Mouse (Mus musculus) urinary bladder, postnatal 10 days (tissue): ENCODE measurements around the gene H2-DMb1.
"Not testable (repeated sequence)": the region's sequence is repeated elsewhere in the genome, so short reads cannot be mapped to it uniquely, and the experiment has no call there.

Experiments
- DNase-seq: peaks from one replicate; pipeline ENCODE4 v3.0.0; 2022; ENCODE audit warnings: low spot score

H2-DMb1 gene

GRCm38 (mm10) chr17:34123111-34123510 is 29.8 kb upstream of the H2-DMb1 start:
- DNase-seq = no peak

GRCm38 (mm10) chr17:34123518-34123917 is 29.4 kb upstream of the H2-DMb1 start:
- DNase-seq = no peak

GRCm38 (mm10) chr17:34124649-34125048 is 28.2 kb upstream of the H2-DMb1 start:
- no peak for DNase-seq

DNA sequence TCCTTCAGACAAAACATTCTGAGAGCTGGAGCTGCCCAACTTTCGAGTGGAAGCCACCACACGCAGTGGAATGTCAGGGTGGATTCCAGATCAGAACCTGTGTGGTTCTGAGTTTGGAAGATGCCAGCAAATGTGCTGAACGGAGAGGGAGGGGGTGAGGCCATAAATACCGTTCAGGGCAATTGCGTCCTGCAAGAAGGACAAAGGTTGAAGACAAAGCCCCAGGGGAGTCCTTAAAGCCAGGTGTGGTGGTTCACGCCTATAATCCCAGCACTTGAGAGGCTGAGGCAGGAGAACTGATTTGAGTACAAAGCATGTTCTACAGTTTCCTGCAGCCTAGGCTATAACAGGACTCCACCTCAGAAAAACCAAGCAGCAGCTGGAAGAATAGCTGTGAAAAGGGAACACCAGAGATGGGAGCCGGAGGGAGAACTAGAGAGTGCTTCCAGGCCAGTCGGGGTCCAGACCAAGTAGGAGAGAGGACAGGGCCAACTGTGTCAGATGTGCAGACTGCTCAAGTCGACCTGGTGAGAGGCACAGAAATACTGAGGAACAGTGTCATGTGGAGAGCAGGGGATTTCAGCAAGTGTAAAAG is 25.9 kb upstream of the H2-DMb1 start:
- no peak for DNase-seq

- DNase-seq = no peak
These were observed 25.4 kb upstream of the H2-DMb1 start for GRCm38 (mm10) chr17:34127475-34127874.

GRCm38 (mm10) chr17:34128264-34128937 is 24.5 kb upstream of the H2-DMb1 start:
- DNase-seq = no peak

DNA sequence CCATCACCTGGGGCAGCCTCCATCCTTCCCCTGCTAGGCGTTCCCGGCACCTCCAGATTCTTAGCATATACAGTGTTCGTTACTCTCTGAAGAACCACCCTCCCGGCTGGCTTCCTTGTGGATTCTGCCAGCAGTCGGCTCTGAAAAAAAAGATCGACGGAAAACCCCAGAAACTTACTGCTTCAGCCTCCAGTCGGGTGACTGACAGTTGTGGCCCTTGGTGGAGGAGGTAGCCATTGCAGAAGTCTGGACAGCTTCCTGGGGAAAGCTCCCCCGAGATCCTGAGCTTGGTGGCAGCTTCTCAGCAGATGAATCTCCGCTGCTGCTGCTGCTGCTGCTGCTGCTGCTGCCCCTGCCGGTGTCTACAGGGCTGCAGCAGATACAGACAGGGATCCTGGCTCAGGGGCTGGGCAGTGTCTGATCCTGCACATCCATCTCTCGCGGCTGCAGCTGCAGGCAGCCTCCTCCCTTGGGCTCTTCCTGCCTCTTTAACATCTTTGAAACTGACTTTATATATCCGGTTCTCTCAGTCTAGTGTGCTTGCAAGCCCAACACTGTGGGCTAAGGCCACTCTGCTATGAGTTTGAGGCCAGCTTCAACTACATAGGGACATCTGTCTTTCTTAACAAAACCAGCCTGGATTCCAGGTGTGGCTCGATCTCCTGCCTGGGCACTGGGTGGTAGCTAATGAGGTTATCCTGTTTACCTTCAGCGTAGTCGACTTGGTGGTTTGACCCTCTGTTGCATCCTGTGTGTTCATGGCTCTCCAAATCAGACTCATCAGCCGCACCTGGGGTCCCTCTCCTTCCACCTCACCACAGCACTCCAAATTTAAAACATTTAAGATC is 23.7 kb upstream of the H2-DMb1 start:
- DNase-seq = no peak

- DNase-seq = no peak
These were observed 22.6 kb upstream of the H2-DMb1 start for GRCm38 (mm10) chr17:34130073-34130947.

GRCm38 (mm10) chr17:34131911-34132310 is 21.0 kb upstream of the H2-DMb1 start:
- DNase-seq = no peak

- no peak for DNase-seq
These were observed 19.6 kb upstream of the H2-DMb1 start for GRCm38 (mm10) chr17:34133289-34133688.

DNA sequence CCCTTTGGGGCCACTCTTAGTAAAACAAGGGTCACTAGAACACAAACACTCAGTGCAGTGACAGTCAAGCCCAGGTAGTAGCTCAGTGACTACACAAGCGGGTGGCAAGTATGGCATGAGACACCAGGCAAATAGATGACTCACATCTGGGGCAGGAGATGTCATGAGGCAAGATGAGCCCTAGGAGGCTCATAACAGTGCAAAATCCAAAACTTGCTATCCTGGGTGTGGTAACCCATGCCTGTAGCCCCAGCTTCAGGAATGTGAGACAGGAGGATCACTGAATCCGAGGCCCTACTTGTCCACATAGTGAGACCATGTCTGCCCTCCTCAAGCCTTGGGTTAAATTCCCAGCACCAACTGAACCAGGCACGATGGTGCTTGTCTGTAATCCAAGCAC is 18.4 kb upstream of the H2-DMb1 start:
- no peak for DNase-seq

DNA sequence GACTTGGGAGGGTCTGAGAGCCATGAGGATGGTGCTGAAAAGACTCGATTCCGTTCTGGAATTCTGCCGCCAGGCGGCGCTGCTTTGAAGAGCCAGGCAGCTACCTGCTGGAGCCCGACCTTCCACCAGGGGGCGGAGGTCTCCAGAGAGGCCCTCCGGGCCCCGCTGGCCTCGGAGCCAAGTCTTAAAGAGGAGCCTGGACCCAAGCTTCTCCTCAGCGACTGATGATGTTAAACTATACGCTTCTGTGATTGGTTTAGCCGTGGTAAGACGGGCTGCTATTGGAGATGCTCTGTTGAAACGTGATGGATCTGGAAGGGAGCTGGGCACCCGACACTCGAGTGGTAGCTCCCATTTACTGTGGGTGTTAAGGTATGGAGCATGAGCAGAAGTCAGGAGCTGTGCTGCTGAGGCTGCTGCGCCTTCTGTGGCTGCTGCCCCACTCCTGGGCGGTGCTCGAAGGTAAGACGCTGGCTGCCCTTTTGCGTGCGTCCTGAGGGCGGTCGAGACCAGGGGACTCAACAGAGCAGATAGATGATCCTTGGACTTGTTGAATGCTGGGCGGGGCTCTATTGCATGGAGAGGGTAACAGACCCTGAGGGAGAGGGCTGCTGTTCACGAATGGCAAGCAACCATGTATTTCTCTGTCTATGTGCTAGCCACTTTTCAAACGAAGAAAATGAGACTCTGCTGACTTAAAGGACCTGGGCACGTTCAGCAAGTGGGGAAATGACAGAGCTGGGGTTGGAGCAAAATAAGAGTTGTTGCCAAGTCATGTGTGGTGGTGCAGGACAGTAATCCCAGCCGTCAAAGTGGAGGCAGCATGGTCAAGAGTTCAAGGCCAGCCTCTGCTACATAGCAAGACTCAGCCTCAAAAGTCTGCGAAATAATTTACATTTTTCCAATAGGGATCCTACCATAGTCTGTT is 17.3 kb upstream of the H2-DMb1 start:
- peak; percentile 93 for DNase-seq

GRCm38 (mm10) chr17:34137601-34138000 is 15.3 kb upstream of the H2-DMb1 start:
- DNase-seq = no peak

DNA sequence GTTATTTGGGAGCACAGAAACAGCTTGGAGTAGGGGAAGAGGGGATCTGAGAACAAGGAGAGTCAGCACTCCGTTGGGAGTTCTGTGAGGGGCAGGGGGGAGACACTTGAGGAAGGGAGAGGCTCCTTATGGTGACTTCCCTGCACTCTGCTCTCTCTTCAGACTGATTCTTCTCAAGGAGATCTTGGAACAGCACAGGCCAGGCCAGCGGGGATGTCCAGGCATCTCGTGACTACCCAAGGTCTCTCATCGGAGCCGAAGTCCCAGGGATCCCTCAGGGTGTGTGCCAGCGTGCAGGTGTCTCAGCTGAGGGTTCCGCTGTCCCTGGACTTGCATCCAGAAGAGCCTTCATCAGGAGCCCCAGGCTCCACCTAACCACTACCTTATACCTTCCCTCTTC is 14.2 kb upstream of the H2-DMb1 start:
- DNase-seq = no peak

DNA sequence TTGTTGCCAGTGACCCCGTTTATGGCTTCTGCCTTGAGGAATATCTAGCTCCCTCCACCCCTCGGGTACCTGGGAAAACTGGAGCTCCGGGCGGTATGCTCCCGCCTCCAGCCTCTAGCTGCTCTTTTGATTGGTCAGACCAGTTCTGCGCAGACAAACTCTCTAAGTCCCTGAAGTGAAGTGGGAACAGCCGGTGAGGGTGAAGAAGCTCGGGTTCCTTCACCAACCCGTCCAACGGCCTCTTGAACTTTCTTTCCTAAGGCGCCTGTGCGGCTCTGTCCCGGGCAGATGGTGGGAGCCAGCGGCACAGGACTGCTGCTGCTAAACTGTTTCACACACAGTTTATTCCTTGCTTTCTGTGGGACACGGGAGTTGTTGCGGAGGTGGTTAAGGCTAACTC is 13.5 kb upstream of the H2-DMb1 start:
- DNase-seq = no peak

DNA sequence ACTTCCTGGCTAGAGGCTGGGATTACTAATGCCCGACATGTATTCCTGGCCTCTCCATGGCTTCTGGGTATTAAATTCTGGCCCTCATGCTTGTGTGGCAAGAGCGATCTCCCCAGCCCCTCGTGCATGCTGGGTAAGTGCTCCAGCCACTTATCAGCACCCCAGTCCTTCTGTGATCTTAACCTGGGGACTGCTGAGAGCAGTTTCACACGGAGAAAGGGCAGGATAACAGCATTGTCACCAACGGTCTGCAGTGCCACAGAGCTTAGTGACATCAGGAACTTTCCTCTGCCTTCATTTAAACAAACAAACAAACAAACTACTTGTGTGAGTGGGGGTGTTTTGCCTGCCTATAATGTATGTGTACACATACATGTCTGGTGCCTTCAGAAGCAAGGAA is 12.6 kb upstream of the H2-DMb1 start:
- DNase-seq = no peak

DNA sequence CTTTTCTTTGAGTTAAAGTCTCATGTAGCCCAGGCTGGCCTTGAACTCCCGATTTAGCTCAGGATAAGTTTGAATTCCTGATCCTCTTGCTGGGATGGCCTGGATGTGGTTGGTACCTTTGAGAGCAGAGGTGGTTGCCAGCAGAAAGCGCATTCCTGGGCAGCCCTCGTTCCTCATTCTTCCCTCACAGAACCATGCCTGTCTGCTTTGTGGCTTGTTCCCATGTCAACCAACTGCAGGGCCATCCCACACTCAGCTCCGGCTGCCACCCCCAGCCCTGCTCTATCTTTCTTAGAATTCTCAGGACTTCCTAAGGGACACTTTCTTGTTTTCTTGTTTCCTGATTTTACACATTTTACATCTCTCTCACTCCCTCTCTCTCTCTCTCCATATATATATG is 11.4 kb upstream of the H2-DMb1 start:
- DNase-seq = no peak

DNA sequence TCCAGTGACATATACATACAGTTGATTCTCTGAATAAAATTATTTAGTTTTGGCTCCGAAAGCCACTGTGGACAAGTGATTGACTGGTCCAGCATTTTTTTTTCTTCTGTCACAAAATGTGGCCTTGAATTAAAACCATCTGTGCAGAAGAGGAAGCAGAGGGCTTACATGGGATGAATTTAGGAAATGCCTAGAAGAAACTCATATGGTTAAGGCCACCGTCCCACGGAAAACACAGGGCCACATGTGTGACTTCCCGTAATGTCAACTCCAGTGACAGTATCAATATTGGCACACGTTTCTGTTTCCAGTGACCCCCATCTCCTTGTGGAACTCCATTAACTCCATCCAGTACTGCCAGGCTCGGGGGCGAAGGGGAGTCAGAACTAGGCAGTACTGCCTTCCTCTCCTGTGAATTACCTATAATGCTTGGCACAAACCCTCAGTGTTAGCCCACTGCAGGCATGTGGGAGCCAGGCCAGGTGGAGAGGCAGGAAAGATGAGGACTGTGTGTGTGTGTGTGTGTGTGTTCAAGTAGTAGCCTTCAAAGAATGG is 10.3 kb upstream of the H2-DMb1 start:
- DNase-seq = no peak

DNA sequence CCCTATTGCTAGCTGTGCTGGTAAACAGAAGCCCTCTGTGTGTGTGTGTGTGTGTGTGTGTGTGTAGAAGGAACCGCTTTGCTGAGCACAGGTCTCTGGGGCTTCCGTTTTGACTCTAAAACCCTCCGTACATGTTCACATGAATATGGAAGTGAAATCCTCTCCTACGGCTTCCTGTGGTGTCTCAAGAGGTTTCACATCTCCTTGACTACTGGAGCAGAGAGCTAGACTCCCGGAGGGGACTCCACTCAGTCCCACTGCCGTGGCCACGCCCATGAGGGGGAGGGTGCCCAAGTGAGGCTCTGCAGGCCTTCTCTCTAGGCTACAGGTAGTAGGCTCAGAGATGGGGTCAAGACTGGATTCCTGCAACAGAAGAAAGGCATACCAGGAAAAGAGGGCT is 9.8 kb upstream of the H2-DMb1 start, which contains the start of gene H2-DMb2:
Gene H2-DMb2 (plus strand): TSS at position 275 of the 400 bp plus-strand sequence.
- DNase-seq = no peak

- DNase-seq = no peak
These were observed 9.4 kb upstream of the H2-DMb1 start for GRCm38 (mm10) chr17:34143461-34143860.

DNA sequence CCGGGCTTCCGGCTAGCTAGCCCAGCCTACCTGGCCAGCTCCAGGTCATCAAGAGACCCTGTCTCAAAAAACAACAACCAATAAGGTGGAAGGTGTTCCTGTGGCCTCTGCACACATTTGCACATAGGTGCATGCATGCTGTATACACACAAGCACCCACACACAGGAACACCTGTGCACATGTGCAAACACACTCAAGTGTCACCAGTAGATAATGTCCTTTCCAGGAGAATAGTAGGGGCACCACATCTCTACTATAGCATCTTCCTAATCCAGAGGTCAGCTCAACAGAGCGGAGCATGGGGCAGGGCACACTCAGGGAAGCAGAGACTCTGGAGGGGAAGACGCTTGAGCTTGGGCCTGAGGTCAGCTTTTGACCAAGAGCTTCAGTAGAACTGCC is 8.7 kb upstream of the H2-DMb1 start:
- not testable (repeated sequence) for DNase-seq
